Mouse (Mus musculus): ENCODE results near the gene Rpl5. TPM values are rescaled to one million over a fixed set of nuclear protein-coding genes. Genes with fewer than 3 reads are reported as not detected.

Gene Rpl5
- polyA plus RNA-seq, 1 experiment, result 36.6 TPM

DNA sequence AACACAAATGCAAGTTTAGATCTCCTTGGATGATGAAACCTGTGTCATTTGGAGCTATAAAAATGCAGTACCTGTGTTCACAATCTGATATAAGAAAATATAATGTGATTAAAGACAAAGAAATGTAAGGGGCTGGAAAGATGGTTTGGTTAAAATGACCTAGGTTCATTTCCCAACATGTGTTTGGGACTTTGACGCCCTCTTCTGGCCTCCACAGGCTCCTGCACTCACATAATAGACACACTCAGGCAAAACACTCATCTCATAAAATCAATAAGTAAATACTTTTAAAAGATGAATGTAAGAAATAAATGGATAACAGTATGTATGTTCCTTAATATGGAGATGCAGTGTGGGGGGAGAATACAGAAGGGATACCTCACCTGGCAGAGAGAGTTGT is 23.2 kb upstream of the Rpl5 start:
- TF ChIP-seq GATA1 (IDR thresholded peaks at IDR 0.05; ENCODE audit: low read length), result no peak

DNA sequence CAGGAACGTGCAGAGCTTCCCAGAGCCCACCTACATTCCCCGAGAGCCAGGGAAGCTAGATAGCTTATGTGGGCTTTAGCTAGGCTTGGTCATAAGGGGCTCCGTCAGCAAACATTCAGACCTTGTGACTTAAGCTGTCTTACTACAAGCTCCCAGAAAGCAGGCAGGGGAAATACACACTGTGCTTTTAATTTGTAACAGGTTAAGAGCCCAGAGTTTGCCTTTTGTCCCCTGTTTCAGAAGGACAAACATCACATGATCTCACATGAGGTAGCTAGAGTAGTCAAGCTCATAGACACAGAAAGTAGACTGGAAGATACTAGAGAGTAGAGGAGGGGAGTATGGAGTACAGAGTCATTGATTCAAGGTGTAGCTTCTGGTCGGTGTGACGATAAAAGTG is 19.6 kb upstream of the Rpl5 start:
- TF ChIP-seq GATA1 (IDR thresholded peaks at IDR 0.05; ENCODE audit: low read length), result no peak

DNA sequence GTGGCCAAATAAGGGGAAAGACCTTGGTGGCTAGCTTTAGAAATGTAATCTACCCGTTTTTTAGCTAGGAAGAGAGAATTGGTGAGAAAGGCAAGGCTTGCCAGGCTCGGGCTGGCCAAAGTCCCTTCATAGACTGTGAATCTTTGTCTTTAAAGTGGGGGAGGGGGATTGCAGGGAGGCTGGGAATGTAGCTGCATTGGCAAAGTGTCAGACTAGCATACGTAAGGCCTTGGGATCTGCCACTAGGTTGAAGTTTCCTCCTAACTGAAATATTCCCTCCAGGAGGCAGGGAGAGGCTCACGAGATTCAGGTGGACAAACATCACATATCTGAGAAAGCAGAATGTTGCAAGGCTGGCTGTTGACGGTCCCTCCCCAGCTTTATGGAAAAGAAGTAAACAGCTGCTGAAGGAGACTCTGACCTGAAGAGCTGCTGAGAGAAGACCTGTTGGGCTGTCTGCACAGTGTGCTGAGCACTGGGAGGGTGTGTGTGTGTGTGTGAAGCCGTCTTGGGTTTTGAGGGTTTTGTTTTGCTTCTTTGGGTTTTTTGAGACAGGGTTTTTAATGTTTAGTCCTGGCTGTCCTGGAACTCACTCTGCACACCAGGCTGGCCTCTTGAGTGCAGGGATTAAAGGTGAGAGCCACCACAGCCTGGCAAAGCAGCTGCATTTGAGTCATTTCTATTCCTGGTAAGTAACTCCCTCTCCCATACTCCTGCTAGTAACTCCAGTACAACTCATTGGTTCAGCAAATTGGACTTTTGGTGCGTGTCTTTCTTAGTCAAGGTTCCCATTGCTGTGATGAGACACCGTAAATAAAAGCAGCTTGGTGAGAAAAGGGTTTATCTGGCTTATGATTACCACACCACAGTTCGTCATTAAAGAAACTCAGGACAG is 10.1 kb upstream of the Rpl5 start:
- no peak for TF ChIP-seq GATA1 (IDR thresholded peaks at IDR 0.05; ENCODE audit: low read length)

DNA sequence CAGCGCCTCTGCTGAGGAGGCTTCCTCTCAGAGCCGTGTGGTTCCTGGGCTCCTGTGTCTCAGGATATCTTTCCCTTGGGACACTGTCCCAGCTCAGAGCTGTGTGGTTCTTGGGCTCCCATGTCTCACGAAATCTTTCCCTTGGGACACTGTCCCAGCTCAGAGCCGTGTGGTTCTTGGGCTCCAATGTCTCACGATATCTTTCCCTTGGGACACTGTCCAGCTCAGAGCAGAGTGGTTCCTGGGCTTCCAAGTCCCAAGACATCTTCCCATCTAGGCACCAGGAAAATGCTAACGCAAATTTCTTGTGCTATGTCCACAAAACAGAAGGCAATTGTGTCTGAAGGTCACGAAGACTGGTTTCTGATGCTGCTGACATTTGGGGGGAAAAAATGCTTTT is 5.6 kb upstream of the Rpl5 start:
- no peak for TF ChIP-seq GATA1 (IDR thresholded peaks at IDR 0.05; ENCODE audit: low read length)

DNA sequence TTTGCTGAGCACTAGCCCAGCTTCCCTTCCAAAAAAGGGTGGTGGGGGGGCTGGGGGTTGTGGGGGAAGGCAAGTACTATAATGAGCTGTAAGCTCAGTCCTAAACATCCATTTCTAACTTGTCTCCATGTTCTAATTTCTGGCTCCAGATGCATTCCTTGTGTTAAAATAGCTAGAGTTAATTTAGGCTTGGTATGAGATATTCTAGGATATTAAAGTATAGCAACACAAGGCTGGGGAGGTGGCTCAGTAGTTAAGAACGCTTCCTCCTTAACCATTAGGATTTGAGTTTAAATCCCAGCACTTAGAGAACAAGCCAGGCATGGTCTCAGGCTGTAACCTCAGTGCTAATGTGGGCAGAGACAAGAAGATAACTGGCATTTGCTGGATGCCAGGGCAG is 4.0 kb upstream of the Rpl5 start:
- TF ChIP-seq GATA1 (IDR thresholded peaks at IDR 0.05; ENCODE audit: low read length), result no peak

DNA sequence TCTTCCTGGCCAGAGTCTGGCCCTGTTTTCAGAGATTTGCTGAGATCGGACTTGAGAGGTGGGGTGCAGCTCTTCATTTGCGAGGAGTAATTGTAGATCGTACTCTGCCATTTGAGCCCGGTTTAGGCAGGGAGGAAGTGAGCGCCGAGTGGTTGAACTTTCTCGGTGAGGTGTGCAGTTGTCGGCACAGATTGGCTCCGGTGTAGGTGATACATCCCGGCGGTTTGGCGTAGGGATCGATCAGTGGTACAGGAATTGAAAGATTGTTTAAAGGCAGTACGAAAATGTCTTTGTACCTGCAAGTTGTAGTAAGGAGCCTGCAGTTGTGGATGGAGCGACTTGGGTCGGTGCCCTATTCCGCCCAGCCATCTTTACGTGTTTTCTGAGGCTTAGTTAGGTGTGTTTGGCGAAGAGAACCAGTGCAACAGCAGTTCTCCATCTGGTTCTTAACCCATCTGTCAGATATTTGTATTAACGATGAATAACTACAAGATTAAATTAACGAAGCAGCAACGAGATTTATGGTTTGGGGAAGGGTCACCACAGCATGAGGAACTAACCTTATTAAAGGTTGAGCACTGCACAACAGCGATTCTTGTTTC is 813 bp downstream of the Rpl5 start:
- TF ChIP-seq GATA1 (IDR thresholded peaks at IDR 0.05; ENCODE audit: low read length), result no peak

DNA sequence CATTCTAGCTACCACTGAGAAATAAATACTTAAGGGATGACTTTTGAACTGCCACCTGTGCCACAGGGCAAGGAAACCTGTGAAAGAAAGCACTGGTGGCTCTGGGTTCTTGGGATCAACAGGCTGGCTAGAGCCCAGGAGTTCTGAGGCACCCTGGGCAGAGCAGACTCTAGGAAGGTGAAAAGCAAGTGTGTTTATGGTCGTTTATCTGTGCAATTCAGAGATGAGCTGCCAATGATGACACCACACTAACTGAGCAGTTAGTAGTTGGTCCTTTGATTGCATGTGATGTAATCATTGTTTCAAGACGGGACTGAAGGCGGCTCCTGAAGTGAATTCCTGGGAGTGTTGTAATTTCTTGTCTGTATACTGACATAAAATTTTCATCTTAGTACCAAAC is 4.0 kb downstream of the Rpl5 start:
- no peak for TF ChIP-seq GATA1 (IDR thresholded peaks at IDR 0.05; ENCODE audit: low read length)

DNA sequence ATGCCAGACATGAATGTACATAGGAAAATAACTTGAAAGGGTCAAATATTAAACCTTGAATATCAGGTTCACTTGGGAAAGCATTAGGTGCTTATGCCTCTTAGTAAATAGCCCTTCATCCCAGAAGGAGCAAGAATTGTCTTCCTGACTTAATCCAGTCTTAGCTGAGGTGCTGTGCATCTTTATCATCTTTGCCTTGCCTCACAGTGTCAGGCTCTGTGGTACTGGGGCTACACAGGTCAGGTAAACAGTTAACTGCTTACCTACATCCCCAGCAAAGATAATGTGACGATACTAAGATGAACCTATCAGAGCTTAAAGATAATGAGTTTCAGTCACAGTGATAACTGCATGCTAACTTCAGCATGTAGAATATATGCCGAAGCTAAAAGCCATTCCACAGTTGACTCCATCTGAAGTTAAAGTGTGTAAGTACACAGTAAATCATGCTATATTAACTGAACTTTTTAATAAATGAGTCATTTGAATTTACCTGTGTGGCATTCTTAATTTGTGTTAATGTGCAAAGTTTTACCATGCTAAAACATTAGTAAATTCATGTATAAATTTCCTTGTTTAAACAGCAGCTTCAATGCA is 8.3 kb downstream of the Rpl5 start:
- no peak for TF ChIP-seq GATA1 (IDR thresholded peaks at IDR 0.05; ENCODE audit: low read length)

DNA sequence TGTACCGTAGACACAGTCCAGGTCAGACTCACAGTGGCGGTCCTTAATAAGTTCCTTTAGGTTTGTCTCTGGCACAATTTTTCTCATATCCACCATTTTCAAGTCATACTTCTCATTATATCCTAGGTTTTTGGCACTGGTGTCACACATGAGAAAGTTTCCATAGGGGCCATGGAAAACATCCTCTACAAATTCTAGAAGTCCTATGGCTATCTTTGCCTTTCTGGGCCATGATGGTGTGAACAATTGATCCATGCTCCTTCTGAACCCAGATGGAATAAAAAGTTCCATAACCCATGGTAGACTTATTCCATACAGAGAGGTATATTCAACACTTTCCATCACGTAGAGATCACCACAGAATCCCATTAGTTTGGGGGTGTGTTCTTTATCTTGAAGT is 9.4 kb downstream of the Rpl5 start:
- TF ChIP-seq GATA1 (IDR thresholded peaks at IDR 0.05; ENCODE audit: low read length), result no peak

DNA sequence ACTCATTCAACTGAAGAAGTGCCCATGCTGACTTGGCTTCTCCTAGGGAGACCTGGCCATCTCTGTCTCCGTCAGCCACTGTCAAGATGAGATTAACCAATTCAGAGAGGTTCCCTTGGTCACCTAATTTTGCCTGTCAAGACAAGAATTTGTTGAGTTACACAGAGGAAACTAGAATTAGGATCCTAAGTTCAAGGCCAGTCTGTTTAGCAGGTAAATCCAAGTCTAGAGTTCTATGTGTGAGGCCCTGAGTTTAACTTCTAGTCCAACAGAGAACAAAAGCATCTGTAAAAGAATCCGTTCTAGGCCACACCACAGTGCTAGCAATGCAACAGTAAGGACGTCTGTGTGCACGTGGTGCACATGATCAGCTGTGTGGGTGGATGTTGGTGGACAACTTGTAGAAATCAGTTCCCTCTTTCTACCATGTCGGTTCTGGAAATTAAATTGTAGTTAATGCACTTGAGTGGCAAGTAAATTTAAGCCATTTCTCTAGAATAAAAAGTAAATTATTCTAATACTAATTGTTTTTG is 9.8 kb downstream of the Rpl5 start:
- TF ChIP-seq GATA1 (IDR thresholded peaks at IDR 0.05; ENCODE audit: low read length), result no peak

DNA sequence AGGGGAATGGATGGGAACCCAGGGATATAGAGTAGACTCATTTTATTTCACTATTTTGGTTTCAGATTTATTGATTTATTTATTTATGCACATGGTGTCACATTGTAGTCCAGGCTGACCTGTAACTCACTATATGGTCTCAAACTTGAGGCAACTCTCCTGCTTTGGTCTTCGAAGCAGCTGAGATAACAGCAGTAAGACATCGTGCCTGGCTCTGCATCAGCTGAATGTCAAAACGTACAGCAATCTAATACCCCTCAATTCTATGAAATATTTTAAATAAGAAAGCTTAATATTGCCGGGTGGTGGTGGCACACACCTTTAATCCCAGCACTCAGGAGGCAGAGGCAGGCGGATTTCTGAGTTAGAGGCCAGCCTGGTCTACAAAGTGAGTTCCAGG is 10.7 kb downstream of the Rpl5 start:
- no peak for TF ChIP-seq GATA1 (IDR thresholded peaks at IDR 0.05; ENCODE audit: low read length)

DNA sequence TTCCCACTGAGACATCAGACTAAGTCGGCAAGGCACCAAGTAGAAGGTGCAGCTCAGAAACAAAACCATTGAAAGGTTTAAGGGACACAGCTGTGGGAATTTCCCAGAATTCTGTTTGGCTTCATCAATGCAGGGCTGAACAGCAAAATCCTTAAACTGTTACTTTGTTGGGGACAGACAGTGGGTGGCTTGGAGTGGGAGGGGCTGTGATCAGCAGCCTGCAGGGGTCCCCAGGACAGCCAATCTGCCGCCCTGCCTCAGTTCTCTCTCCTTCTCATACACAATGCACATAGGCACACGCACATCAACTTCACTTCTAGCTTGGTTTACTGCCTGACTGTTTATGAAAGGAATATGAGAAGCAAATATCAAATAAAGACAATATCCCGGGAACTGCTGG is 15.0 kb downstream of the Rpl5 start:
- no peak for TF ChIP-seq GATA1 (IDR thresholded peaks at IDR 0.05; ENCODE audit: low read length)

DNA sequence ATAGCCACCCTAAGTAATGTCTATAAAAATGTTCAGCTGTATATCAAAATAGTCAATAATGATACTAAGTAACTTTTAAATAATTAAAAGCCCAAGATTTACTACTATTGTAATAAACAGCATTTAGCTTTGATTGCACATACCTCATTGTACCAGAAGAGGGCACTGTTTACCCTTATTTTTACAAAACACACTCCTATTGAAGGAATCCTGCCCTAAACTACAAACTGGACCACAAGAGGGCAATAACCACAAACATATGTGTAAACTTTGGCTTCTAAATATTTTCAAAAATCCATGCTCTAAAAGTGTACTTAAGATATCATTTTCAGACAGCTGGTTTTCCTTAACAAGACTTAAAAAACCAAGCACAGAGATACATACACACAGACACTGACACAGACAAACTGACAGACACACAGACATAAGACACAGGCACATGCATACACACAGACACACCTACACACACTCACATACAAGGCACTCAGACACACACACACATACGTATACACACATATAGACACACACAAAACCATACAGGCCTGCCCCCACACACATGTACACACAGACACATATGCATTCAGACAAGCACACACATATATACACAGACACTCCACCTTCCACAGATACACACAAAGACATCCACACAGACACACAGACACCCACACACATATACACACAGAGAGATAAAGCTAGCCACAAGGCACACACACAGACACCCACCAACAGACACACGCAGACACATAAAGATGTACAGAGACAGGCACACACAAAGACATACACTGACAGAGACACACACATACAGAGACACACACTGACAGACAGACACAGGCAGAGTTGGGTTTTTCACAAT is 21.3 kb downstream of the Rpl5 start:
- no peak for TF ChIP-seq GATA1 (IDR thresholded peaks at IDR 0.05; ENCODE audit: low read length)

DNA sequence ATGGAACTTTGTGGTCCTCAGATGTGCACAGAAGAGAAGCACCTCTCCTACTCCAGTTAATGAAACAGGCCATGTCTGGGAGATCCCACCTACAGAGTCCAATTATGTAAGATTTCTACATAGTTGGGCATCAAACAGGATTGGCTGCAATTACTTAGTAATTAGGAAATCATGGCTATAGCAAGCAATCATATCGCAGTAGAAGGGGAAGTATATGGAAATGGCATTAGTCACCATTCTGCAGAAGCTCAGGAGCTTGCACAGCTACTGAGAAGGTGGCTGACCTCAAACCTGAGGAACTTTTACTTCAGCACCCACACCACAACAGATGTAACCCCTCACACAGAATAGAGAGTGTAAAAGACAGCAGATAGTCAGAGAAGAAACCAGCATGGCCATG is 22.5 kb downstream of the Rpl5 start:
- TF ChIP-seq GATA1 (IDR thresholded peaks at IDR 0.05; ENCODE audit: low read length), result no peak

DNA sequence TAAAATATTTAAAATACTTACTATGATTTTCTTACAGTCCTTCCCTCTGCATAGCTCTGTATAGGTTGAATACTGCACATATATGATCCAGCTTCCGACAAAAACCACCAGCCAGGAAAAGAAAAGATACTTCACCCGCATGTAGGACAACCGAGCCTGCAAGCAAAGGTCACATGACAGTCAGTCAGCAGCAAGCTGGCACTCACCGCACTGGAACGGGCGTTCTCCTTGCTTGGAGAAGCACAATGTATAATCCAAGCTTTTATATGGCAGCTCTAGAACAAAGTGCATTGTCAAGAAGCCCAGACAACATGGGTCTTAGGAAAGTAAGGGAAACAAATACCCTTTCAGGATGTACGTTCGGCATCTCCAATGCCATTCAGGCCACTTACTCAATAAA is 24.3 kb downstream of the Rpl5 start:
- TF ChIP-seq GATA1 (IDR thresholded peaks at IDR 0.05; ENCODE audit: low read length), result no peak

Data from G1E-ER4 (cell line).